Mouse (Mus musculus): ENCODE results near the gene Dynll2.
A peak's percentile ranks its signal among the peaks of the same experiment; 100 is the strongest.
"Not testable (repeated sequence)": the region's sequence is repeated elsewhere in the genome, so short reads cannot be mapped to it uniquely, and the experiment has no call there.

Gene Dynll2

DNA sequence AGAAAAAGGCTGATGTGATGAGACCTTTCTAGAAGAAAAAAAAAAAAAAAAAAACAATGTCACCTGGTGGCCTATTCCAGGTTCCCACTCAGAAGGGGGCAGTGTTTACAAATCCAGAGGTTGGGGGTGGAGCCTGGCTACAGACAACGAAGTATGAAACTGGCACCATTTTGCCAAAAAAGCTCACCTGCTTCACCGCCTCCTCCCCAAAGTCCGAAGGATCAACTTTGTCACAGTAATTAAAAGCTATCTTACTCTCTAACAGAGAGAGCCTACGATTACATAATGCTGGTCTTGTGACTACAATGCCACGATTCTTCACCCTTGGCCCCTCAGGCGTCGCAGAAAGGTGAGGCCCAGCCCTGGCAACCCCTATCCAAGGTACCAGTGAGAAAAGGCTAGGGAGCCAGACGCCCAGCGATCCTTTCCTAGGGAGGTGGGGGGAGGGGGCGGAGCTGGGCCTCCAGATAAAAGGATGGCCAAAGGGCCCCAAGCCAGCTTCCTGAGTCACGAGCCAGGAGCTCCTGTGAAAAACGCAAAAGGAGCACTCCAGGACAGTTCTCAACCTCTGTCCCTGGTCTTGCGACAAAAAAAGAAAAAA is 1.1 kb downstream of the Dynll2 start:
- peak; percentile 39 for DNase-seq

- no peak for DNase-seq
Observed at GRCm38 (mm10) chr11:87985643-87986042, 1.7 kb downstream of the Dynll2 start.

GRCm38 (mm10) chr11:87984571-87984970 is 2.8 kb downstream of the Dynll2 start:
- no peak for DNase-seq

- DNase-seq, result no peak
Observed at GRCm38 (mm10) chr11:87978905-87979304, 8.4 kb downstream of the Dynll2 start.

GRCm38 (mm10) chr11:87977021-87977420 is 10.3 kb downstream of the Dynll2 start:
- not testable (repeated sequence) for DNase-seq

DNA sequence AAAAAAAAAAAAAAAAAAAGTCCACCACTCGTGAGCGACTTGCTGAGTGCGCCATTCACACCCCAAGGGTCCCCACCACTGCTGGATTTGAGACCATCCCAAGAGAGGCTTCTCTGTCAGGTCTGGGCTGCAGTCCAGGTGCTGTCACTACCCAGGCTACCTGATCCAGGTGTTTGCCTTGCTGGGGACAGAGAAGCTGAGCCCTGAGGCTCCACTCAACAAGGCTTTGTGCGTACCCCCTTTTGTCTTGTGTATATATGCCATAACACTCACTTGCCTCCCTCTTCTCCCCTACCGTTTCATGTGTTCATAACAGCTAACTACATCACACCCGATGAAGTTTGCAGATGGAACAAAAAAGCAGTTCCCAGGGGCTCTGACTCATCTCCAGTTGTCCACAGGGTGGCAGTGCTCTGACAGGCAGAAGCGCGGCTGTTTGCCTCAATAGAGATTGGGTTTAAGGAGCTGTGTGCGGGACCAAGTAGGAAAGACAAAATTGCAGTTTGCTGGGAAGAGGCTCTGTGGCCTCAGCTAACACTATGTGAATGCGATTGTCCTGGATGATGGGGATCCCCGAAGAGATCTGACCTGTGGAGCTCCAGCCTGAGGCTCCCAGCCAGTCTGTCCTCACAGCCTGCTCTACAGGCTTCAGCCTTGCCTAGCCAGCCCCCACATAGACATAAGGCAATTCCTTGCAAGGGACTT is 12.7 kb downstream of the Dynll2 start:
- DNase-seq, result peak; percentile 77

DNA sequence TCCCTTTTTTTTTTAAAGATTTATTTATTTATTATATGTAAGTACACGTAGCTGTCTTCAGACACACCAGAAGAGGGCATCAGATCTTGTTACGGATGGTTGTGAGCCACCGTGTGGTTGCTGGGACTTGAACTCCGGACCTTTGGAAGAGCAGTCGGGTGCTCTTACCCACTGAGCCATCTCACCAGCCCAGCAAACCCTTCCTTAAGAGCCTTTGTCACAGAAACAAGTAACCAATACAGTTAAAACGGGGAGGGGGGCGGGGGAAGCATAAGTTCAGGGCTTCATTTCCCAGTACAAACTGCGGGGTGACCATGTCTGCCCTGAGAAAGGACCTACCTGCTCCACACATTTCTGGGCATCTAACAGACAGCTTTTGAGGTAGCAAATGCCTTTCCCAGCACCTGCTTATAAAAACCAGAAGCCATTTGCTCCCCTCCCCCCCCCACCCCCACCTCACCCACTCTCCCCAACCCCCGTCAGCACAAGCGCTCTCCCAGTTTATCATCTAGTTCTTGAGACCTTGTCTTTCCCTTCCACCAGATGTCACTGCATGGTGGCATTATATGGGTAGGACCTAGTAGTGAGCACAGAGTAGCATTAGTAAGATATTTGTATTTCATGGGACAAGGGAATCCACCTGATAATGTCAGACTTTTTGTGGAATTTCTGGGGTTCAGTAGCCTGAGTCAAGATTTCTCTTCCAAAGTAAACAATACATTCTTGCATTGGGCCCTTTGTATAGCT is 13.6 kb downstream of the Dynll2 start:
- DNase-seq, result no peak

DNA sequence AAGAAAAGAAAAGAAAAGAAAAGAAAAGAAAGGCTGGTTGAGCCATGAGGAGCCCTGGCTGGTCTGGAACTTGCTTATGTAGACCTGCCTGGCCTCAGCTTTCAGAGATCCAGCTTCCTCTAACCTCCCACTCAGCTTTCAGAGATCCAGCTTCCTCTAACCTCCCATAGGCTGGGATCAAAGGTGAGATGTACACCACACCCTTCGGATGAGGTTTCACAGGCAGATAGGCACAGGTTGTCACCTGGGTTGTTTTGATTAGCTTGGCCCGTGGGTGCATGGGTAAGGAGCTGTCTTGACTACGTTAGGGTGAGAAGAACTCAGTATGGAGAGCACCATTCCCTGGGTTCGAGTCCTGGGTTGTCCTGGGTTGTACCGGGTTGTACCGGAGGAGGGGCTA is 14.5 kb downstream of the Dynll2 start:
- DNase-seq, result no peak

DNA sequence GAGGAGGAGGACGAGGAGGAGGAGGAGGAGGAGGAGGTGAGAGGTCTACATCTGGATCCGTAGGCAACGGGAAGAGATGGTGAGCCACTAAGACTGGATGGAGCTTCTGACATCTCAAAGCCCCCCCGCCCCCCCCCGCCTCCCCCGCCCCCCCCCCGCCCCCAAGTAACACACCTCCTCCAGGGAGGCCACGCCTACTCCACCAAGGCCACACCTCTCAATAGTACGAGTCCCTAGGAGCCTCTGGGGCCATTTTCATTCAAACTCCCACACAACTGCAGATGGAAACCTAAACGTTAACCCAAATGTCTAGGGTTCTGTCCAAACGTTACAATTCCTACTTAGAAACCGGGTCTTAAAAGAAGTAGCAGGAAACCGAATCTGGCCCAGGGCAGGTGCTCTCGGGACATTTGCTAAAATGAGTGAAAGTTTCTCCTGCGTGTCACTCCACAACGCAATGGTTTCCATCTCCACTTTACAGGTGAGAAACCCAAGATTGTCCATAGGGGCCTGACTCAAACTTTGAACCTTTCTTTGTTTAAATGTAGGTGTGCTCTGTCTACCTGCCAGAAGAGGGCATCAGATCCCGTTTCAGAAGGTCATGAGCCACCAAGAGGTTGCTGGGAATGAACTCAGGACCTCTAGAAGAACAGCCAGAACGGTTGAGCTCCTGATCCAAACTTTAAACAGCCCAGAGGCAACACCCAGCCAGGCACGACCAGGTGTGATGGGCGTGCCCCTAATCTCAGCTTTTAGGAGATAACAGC is 18.8 kb downstream of the Dynll2 start:
- DNase-seq, result no peak

GRCm38 (mm10) chr11:87967692-87968289 is 19.5 kb downstream of the Dynll2 start:
- peak; percentile 52 for DNase-seq

GRCm38 (mm10) chr11:87966214-87966613 is 21.1 kb downstream of the Dynll2 start:
- DNase-seq, result no peak

GRCm38 (mm10) chr11:87965293-87965692 is 22.0 kb downstream of the Dynll2 start:
- no peak for DNase-seq

DNA sequence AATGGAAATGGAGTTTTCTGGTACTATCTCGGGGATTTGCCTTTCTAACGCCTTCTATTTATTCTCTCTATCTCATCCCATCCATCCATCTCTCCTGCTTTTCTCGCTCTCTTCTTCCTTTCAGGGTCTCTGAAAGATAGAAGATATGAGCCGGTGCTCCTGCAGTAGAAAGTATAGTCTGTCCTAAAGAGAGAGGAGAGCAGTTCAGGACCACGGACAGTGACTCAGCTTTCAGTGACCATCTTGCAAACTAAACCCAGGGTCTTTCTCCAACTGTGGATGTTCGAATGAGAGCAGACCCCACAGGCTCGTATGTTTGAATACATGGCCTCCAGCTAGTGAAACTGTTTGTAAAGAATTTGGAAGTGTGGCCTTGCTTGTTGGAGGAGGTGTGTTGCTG is 30.3 kb downstream of the Dynll2 start:
- no peak for DNase-seq

DNA sequence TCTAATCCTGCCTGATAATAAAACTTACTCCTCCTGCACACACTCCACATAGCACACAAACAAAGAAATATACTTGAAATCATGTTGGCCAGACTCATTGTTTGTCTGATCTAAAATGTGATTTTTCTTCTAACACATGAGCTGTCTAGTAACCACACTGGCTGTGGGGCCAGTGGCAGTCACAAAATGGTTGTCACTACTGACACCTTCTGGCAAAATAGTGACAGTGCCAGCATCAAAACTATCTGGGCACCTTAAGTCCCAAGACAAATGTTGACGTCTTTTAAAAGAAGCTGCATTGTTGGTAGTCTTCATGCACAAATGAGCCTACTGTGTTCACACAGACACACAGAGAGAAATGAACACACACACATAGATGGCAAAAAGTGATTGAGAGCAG is 32.2 kb downstream of the Dynll2 start:
- DNase-seq, result no peak

DNA sequence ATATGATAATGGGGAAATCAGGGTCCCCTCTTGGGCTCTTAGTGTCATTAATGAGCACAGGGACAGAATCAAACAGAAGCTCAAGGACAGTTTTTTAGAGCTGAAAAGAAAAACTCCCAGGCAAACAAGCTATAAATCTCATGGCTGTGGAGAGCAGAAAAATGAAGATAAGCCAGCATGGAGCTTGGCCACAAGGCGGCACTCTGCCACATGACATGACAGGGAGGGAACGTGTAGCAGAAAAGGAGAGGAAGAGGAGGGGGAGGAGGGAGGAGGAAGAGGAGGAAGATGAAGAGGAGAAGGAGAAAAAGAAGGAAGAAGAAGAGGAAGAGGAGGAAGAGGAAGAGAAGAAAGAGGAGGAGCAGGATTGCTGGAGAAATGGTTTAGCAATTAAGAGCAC is 37.3 kb downstream of the Dynll2 start:
- no peak for DNase-seq

GRCm38 (mm10) chr11:87935467-87935866 is 51.9 kb downstream of the Dynll2 start:
- DNase-seq, result no peak

- no peak for DNase-seq
Observed at GRCm38 (mm10) chr11:87933731-87934130, 53.6 kb downstream of the Dynll2 start.

DNA sequence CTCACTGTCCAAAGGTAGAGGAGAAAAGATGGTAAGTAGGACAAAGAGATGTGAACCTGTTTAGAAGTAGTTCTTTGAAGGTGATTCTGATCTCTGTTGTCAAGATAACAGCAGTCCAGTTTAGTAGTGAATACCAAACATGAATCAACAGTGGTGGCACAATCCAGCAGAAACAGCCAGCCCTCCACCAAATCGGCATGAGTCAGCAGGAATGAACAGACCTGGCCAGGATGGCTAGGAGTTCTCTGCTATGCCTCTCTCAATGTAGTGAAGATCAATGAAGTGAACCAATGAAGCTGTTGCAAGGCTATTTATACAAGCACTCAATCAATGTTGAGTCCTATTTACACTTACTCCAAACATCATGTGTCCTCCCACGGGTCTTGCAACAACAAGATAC is 57.0 kb downstream of the Dynll2 start:
- DNase-seq, result no peak

All from layer of hippocampus, adult 9-11 months (tissue).